Mouse (Mus musculus) myocyte (in vitro differentiated cells): ENCODE data around the gene Pacrg.

Source experiments
- CEBPB ChIP-seq: IDR thresholded peaks from 2 replicates; pipeline ENCODE4 v1.6.1; 2011; ENCODE audit warnings: mild to moderate bottlenecking, moderate library complexity; ENCODE audit not compliant: poor library complexity, insufficient read depth, severe bottlenecking
- MAX ChIP-seq: IDR thresholded peaks from one replicate; pipeline ENCODE4 v1.6.1; 2011; ENCODE audit warnings: low read depth, mild to moderate bottlenecking, control low read depth
- POLR2A ChIP-seq: IDR thresholded peaks from one replicate; pipeline ENCODE4 v1.6.1; 2011; ENCODE audit warnings: low read depth, mild to moderate bottlenecking, control low read depth, moderate library complexity; ENCODE audit not compliant: insufficient read length

- TF ChIP-seq POLR2A = no peak
- TF ChIP-seq MAX = no peak
- no peak for TF ChIP-seq CEBPB
These were observed 466.4 kb downstream of the Pacrg start for GRCm38 (mm10) chr17:10373727-10374126.
